Mouse (Mus musculus): ENCODE results near the gene Rap2b.
A peak's percentile ranks its signal among the peaks of the same experiment; 100 is the strongest.

Gene Rap2b

DNA sequence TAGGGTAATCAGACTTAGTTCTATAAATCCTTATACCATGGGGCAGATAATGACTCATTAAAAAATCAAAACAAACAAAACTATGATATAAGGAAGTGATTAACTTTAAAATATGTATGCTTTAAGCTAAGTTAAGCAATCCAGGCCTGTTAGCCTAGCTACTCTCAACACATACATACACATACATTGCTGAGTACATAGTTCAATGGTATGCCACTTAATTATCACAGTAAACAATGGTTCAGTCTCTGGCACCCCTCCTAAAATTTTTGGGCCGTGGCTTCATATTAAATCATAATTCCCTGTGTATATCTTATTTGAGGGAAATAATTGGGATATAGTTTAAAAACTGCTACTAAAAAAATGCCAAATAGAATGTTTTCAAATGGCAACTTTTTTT, at the start of gene Rap2b:
Gene Rap2b, plus strand, starts transcription at position 301 of the 400 bp plus-strand sequence.
- DNase-seq (ENCODE audit: low read depth) = no peak

DNA sequence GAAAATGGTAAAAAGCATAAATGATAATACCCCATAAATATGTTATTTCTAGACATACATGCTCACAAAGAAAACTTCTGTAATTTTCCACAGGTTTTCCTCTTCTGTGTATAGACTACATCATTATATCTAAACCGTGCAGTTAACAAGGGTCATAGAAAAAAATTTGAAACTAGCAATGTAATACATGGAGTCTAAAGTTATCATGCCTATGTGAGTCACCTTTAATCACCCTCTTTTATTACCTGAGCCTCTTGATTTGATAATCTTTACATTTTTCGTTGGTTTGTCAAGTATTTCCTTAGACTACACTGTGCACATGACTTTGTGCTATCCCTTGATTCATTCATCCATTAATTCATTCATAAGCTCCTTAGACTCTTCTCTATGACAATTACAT, 46.4 kb upstream of the Rap2b start:
- no peak for DNase-seq (ENCODE audit: low read depth)

DNA sequence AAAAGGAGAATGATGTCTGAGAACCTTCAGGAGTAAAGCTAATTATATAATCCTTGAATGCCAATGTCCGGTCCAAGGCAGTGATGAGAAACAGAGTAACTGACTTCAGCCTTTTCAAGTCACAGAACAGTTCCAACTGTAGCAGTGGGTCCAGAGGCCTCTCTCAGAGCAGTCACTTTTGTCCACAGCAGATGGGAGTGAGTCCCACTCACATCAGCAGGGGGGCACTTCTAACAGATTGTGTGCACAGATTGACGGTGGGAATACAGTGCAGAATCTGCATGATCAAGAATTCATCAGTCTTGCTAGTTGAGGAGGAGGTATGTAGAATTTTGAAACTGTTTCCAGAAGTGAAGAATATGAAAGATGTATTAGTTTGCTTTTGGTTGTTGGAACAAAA, 41.4 kb upstream of the Rap2b start:
- no peak for DNase-seq (ENCODE audit: low read depth)

DNA sequence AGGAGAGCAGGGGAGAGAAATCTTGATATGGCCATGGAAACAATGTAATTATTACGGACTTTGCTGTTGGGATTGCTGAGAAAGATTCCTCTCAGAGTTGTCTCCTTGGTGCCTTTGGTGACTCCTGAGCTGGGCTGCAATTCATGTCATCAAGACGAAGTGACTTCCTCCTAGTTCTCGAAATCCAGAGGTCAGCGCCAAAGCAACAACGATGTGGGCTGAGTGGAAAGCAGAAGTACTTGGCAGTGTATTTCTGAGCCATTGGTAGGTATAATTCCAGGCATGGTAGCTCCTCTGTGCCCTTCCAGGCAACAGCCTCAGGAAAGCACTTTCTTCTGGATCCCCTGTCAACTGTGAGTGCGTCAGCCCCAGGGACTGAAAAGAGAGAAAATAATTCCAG, 39.8 kb upstream of the Rap2b start:
- peak; percentile 15 for DNase-seq (ENCODE audit: low read depth)

DNA sequence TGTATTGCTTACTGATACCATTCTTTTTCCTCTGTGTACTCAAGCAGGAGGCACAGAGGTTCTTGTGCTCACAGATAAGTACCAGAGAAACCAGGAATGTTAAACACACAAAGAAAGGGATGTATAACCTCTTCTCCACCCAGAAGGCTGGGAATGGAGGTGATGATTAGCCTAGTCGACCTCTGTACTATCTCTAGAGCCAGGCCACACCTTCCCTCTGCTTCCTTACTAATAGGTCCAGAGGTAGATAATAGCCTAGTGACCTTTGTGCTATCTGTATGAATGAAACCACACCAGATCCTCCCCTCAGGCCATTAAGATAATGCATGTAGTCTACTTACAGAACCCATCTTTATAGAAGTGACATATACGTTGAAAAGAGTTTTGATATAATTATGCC, 25.2 kb upstream of the Rap2b start:
- no peak for DNase-seq (ENCODE audit: low read depth)

DNA sequence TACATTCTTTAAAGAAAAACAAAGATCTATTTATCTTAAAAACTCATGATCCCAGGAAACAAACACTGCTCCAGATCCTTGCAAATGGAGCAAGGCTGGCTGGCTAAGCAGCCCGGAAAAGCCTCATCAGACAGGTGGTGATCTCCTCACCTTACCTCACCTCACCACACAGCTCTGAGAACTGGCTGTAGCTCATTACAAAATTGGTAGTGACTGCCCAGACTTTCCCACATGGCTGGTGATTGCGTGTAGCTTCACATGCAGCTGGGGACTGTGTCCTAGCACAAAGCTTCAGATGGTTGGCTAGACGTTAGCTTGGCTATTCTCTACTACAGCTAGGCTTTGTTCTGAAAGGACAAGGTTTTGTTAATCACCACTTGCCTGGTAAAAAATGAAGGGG, 24.2 kb upstream of the Rap2b start:
- no peak for DNase-seq (ENCODE audit: low read depth)

DNA sequence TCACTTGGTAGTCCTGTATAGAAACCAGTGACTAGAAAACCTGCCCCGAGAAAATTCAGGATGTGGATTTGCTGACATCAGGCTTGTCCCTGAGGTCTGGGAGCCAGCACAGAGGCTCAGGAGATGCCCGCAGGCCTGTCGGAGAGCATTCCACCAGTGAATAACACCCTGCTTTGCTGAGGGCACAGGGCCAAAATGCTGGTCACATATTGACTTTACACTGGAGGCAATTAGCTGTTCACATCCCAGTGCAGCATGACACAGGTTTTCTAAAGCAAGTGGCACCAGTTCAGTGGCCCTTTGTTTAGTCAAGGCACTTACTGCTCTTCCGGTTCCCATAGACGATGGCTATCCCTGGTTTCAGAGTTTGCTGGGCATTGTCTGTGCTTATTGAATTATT, 21.1 kb upstream of the Rap2b start:
- no peak for DNase-seq (ENCODE audit: low read depth)

DNA sequence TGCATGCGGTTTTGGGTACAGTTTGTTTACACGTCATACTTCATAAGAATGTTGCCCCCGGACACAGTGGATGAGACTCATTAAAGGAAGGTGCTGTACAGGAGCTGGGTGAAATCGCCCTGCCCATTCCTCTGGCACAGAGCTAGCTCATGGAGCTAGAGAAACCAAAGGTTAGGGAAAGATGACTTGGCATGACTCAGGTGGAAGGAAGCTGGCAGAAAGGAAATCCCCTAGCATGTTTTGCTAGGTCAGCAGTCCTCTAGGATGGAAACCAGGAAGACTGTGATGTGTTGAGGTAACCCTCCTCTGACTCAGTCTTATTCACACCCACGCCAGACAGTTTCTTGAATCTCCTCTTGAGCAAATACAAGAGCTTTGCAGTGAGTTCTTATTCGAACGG, 17.4 kb upstream of the Rap2b start:
- peak; percentile 36 for DNase-seq (ENCODE audit: low read depth)

DNA sequence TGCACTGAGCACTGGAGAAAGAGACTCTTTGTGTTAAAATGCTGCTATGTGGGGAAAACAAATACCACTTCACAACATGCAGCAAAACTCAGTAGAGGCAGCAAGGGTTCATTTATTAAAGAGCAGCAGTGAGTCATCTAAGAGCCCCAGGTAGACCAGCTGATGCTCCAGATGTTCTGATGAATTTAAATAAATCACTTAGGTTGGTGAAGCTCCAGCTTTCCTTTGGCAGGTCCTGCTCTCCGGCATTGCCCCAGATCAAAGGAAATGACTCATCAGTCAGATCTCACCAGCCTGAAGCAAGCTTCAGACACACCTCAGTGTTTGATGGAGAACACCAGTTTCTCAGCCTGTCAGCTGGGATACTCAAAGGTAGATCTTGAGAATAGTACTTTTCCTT, 15.8 kb upstream of the Rap2b start:
- peak; percentile 46 for DNase-seq (ENCODE audit: low read depth)

DNA sequence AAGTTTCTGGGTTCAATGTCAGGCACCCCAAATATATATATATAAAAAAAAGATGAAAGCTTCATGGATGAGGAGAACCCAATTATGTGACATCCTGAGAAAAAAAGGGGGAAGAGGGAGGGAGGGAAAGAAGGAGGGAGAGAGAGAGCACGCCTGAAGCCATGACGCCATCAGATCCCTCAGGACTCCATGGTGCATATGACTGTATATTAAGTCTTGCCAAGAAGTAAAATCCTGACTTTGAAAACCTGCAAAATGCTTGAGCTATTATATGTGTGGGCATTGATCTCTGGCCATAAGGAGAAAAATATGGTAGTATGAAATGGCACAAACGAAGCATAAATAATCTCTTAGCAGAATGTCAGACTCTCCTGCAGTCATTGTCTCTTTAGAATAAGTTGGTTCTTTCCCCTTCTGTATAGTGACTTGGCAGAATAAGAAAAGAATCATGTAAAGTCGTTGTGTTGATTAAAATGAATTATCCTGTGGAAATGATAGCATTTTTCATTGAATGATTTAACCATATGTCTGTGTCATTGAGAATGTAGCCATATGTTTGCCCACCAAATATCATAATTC, 13.3 kb upstream of the Rap2b start:
- DNase-seq (ENCODE audit: low read depth) = no peak

DNA sequence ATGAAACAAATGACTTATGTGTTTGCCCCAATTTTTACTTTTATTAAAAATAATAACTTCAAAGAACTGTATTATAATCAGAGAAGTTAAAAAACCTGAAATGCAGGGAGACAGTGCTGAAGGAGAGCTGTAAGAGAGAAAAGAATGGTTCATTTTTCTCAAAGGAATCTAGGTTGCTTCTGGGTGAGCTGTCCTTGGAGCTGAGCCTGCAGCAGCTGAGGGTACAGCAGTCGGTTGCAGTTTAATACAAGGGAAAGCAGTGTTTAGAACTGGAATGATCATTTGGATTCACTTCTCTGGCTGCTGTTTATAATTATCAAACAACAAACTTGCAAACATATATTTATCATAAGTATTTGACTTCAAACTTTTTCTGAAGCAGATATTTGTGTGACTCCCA, 12.0 kb upstream of the Rap2b start:
- no peak for DNase-seq (ENCODE audit: low read depth)

DNA sequence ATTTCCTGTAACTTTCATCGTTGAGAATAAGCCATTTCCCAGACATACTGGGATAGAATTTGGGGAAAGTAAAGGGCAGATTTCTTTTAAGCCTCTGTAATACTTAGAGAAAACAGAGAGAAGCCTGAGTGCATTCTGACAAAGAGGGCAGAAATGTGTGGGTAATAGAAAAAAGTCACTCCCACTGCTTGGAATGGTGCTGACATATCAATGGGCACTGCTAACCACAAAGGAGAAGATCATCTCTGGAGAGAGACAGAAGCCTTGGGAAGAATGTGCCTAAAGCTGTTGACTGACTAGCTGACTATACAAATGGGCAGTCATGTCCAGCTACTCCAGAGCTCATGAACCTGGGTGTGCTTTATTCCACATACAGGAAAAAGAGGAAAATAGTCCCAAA, 6.0 kb upstream of the Rap2b start:
- DNase-seq (ENCODE audit: low read depth) = no peak

DNA sequence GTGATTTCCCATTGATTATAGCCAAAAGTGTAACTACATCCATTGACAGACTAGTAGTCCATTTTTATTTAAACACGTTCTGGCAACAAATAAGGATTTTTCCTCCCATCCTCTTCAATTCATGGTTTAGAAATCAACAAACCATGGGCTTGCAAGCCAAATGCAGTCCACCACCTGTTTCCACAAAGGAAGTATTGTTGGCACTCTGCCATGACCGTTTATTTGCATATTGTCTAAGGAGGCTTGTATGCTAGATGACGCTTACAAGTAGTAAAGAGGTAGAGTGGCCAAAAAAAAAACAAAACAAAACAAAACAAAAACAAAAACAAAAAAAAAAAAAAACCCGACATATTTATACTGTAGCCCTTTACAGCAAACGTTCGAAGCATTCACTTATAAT, 3.3 kb upstream of the Rap2b start:
- peak; percentile 92 for DNase-seq (ENCODE audit: low read depth)

DNA sequence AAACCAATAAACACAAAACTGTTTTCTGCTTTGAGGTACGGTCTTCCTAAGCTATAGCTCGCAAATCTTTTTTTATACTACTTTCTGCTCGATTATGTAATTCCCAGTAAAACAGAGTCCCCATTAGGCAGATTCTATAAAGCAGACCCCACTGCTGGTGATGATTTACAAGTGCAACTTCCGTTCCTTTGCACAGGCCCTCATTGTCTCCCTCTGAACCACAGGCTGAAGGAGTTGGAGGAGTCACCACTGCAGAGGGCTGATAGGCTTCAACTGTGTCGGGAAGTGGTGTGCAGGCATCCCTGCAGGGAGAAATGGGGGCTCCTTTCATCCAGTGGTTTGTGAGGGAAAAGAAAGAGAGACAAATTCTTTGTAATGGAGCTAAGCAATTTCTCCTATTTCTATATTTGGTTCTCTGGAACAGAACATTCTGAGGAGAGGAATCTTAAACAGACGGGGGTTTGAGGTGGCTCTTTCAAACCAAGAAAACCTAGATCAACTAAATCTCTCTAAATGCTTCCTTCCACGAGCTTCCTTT, 2.6 kb upstream of the Rap2b start:
- peak; percentile 79 for DNase-seq (ENCODE audit: low read depth)

DNA sequence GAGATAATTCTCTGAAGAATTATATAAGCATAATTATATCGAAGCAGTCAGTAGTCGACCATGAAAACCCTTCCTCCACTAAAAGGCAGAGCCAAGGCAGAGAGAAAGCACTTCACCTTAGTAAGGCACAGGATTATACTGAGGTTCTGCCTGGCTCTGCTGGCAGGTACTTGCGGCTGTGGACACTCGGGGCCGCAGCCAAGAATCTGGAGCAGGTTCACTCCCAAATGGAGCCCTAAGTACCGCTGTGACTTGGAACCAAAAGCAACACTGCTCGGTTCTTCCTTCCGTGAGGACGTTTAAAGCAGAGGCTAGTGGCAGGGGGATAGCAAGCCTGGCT, 1.4 kb downstream of the Rap2b start:
- DNase-seq (ENCODE audit: low read depth) = no peak

DNA sequence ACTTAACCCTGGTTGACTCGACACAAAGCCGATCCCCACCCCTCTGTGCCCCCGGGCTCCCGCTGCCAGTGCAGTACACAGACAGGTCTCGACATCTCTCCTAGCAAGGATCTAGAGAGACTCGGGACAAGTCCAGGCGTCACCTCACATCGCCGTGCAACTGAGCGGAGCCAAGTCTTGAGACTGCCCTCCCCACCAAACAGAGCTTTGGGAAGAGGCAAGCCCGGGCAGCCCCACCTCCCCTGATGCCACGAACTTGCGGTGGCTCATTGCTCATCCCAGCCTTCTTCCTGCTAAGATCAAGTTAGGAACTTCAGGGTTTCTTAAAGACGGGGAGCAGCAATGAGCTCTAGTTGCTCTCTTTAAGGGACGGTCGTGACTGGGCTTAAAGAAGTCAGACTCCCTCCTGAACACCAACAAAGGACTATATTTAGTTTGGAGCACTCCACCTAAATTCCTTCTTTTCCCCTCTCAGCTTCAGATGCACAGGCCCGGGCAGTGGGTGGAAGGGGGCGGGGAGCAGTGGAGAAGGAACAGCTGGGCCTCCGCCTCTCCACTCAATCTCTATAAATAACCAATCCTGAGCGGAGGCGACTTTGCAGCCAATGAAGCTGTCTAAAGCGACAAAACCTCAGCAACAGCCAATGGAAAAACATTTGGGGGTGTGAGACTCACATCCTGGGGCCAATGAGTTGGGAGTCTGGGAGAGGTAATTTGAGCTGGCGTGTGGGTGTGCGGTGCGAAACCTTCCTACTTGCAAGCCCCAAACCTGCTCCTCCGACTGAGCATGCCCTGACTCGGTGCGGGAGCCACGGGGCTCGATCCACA, 1.9 kb downstream of the Rap2b start:
- peak; percentile 100 for DNase-seq (ENCODE audit: low read depth)

DNA sequence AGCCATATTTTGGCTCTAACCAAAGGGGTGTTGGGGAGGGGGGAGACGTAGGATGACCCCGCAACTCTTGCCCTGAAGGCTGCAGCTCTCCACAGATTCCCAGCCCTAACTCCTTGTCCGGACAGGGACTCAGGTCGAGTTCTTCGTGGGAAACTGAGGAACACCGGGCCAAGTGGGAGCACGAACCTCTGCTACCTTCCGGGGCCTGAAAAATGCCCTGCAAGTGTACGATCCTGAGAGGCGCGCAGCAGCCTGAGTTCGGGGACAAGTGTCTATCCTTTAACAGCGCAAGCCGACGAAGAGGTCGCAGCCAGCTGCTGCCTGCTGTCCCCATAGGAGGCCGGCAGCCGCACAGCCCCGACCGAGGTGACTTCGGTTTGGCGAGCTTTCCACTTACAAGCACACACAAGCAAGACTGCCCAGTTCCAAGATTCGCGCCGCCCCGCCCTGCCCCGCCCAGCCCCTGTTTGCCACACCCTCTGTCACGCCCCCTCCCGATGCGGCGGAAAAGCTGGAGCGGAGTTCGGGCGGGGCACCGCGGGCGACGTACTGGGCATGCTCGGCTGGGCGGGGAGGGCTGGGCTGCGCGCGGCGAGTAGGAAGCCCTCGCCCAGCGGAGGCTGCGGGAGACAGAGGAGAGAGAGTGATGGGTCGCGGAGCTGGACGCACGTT, 2.7 kb downstream of the Rap2b start:
- peak; percentile 96 for DNase-seq (ENCODE audit: low read depth)

DNA sequence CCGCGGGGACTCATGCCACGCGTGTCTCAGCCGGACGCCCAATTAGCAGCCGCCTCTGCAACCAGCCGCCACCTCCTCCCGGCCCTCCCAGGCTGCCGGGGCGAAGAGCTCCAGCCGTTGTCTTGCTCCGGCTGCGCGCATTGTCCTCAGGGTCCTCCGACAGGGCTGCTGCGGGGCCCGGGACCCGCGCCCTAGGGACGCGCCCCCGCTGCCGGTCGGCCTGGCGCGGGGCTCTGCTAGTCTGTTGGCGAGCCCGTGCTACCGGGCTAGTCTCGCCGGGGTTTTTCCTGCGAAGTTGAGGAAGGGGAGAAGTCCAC, 3.2 kb downstream of the Rap2b start:
- no peak for DNase-seq (ENCODE audit: low read depth)

DNA sequence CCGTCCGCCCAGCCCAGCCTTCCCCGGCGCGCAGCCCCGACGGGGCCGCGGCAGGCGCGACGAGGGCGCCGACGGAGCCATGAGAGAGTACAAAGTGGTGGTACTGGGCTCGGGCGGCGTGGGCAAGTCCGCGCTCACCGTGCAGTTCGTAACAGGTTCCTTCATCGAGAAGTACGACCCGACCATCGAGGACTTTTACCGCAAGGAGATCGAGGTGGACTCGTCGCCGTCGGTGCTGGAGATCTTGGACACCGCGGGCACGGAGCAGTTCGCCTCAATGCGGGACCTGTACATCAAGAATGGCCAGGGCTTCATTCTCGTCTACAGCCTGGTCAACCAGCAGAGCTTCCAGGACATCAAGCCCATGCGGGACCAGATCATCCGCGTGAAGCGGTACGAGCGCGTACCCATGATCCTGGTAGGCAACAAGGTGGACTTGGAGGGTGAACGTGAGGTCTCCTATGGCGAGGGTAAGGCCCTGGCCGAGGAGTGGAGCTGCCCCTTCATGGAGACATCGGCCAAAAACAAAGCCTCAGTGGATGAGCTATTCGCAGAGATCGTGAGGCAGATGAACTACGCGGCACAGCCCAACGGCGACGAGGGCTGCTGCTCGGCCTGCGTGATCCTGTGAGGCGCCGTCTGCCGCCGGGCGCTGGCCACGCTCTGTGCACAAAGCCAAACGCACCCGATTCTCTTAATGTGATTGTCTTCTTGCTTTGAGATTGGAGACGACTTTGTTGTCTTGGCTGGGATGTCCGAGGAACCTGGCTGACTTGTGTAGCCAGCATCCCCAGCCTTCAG, 3.7 kb downstream of the Rap2b start:
- DNase-seq (ENCODE audit: low read depth) = peak; percentile 39

DNA sequence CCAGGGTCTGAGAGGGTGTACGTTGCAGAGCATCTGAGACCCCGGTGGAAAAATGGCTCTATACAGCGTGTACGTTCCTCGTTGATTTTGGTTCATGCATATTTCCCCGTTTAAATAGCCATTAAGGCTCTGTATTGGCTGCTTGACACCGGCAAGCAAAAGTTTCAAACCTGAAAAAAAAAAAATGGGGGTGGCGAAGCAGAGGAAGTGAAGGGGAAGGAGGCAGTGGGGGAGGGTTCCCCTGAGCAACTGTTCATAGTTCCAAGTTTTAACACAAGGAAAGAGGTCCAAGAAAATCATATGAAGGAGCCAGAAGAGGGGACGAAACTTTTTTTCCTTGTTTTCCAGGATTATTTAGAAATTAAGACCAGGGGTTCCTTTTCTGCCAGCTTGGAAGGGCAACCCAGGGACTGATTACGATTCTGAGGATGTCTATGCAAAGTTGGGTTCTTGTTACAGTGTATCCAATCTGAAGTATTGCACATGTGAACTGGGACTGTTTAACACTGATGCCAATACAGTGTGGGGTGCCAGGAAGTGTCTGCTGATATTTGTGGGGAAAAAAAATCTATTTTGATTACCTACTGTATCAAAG, 4.4 kb downstream of the Rap2b start, which contains the start of gene B430305J03Rik:
Gene B430305J03Rik, minus strand, starts transcription at position 173 of the 595 bp plus-strand sequence.
- peak; percentile 68 for DNase-seq (ENCODE audit: low read depth)

DNA sequence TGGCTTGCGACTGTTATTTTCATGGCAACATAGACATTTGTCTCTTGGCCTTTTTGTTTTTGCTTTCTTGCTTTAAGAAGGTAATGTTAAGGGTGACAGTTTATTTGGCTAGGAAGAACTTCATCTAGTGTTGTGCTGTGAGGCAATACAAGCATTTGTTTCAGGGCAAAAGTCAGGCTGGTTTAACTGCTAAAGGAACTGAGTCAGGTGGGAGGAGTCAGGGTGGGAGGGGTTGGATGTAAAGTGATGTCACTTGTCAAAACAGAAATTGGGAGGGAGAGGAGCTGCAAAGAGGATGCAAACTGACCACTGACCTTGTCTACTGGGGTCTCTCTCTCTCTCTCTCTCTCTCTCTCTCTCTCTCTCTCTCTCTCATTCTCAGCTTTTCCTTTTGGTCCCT, 7.0 kb downstream of the Rap2b start:
- DNase-seq (ENCODE audit: low read depth) = peak; percentile 71

DNA sequence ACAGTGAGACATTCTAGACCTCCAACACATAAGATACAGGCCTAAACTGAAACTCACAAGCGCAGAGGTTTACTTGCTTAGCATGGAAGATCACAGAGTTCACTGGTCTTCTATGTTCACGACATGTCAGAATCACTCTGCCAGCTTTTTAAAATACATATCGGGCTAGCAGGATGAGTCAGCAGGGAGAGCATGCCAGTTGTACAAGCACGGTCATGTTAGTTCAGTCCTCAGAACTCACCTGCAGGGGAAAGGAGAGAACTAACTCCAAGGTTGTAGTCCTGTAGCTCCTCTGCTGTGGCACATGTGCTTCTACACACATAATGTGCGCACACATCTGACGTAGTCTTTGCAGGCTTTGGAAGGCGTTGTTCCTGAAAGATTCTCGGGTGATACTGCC, 14.6 kb downstream of the Rap2b start:
- DNase-seq (ENCODE audit: low read depth) = no peak
